Mouse (Mus musculus): ENCODE results near the gene Kyat1.
A peak's percentile ranks its signal among the peaks of the same experiment; 100 is the strongest.
"Not testable (repeated sequence)": the region's sequence is repeated elsewhere in the genome, so short reads cannot be mapped to it uniquely, and the experiment has no call there.

The Kyat1 gene

GRCm38 (mm10) chr2:30171997-30172382 lies 33.7 kb downstream of the Kyat1 start:
- DNase-seq (ENCODE audit: low spot score): peak; percentile 17

- DNase-seq (ENCODE audit: low spot score): peak; percentile 79
These were observed 34.2 kb downstream of the Kyat1 start, which contains the start of gene Endog for GRCm38 (mm10) chr2:30171371-30171996. Gene Endog (plus strand): TSS chr2:30171493.

- DNase-seq (ENCODE audit: low spot score): peak; percentile 28
These were observed 39.0 kb downstream of the Kyat1 start for GRCm38 (mm10) chr2:30166677-30167076.

- no peak for DNase-seq (ENCODE audit: low spot score)
These were observed 41.2 kb downstream of the Kyat1 start for GRCm38 (mm10) chr2:30164340-30164932.

- peak; percentile 85 for DNase-seq (ENCODE audit: low spot score)
These were observed 43.8 kb downstream of the Kyat1 start for GRCm38 (mm10) chr2:30161809-30162208.

GRCm38 (mm10) chr2:30159871-30160270 lies 45.8 kb downstream of the Kyat1 start:
- DNase-seq (ENCODE audit: low spot score): not testable (repeated sequence)

GRCm38 (mm10) chr2:30152616-30153015 lies 53.0 kb downstream of the Kyat1 start:
- DNase-seq (ENCODE audit: low spot score): no peak

- no peak for DNase-seq (ENCODE audit: low spot score)
These were observed 53.8 kb downstream of the Kyat1 start for GRCm38 (mm10) chr2:30151840-30152239.

- DNase-seq (ENCODE audit: low spot score): no peak
These were observed 58.2 kb downstream of the Kyat1 start for GRCm38 (mm10) chr2:30147466-30147865.

GRCm38 (mm10) chr2:30144436-30144835 lies 61.2 kb downstream of the Kyat1 start:
- DNase-seq (ENCODE audit: low spot score): no peak

GRCm38 (mm10) chr2:30140021-30140420 lies 65.6 kb downstream of the Kyat1 start:
- not testable (repeated sequence) for DNase-seq (ENCODE audit: low spot score)

GRCm38 (mm10) chr2:30136458-30136857 lies 69.2 kb downstream of the Kyat1 start:
- no peak for DNase-seq (ENCODE audit: low spot score)

All from retina, embryonic 14.5 days (tissue).